Mouse (Mus musculus): Measurements from ENCODE around the gene Slc37a2. TPM values are rescaled to one million over a fixed set of nuclear protein-coding genes. Genes with fewer than 3 reads are reported as not detected.

The Slc37a2 gene
- total RNA-seq, 2 experiments from 2014 or later = 1.8 to 1.9 TPM

GRCm38 (mm10) chr9:37229880-37230325, 25.6 kb downstream of the Slc37a2 start:
- DNase-seq (ENCODE audit: extremely low spot score in 1 of 2, low spot score in 2 of 2) = peak; percentile 65 to 72
- intact Hi-C loops (cut with DNase I) = loop anchor here (5.0 kb wide), 3 partner anchors 53 to 338 kb away; no protein-coding TSS in a partner anchor

- no peak for DNase-seq (ENCODE audit: extremely low spot score in 1 of 2, low spot score in 2 of 2)
- intact Hi-C loops (cut with DNase I) = no loop called here
Measured at GRCm38 (mm10) chr9:37225581-37225980, 30.0 kb downstream of the Slc37a2 start.

GRCm38 (mm10) chr9:37220755-37221154, 34.8 kb downstream of the Slc37a2 start:
- no peak for DNase-seq (ENCODE audit: extremely low spot score in 1 of 2, low spot score in 2 of 2)
- intact Hi-C loops (cut with DNase I) = no loop called here

- intact Hi-C loops (cut with DNase I) = loop anchor here (5.0 kb wide), 1 partner anchor 32 kb away; no protein-coding TSS in a partner anchor
- DNase-seq (ENCODE audit: extremely low spot score in 1 of 2, low spot score in 2 of 2) = no peak
Measured at GRCm38 (mm10) chr9:37214327-37215060, 41.0 kb downstream of the Slc37a2 start.

- DNase-seq (ENCODE audit: extremely low spot score in 1 of 2, low spot score in 2 of 2) = peak in 1 of 2 experiments; percentile 29
- intact Hi-C loops (cut with DNase I) = no loop called here
Measured at GRCm38 (mm10) chr9:37213060-37213738, 42.3 kb downstream of the Slc37a2 start.

- intact Hi-C loops (cut with DNase I) = no loop called here
- peak; percentile 93 to 97 for DNase-seq (ENCODE audit: extremely low spot score in 1 of 2, low spot score in 2 of 2)
Measured at GRCm38 (mm10) chr9:37207929-37208411, 47.6 kb downstream of the Slc37a2 start, which contains the start of gene Tmem218. TSS of gene Tmem218 (plus strand) at chr9:37208223.

GRCm38 (mm10) chr9:37203884-37204283, 51.7 kb downstream of the Slc37a2 start:
- no peak for DNase-seq (ENCODE audit: extremely low spot score in 1 of 2, low spot score in 2 of 2)
- intact Hi-C loops (cut with DNase I) = no loop called here

GRCm38 (mm10) chr9:37200414-37200813, 55.1 kb downstream of the Slc37a2 start:
- intact Hi-C loops (cut with DNase I) = no loop called here

GRCm38 (mm10) chr9:37197067-37197466, 58.5 kb downstream of the Slc37a2 start:
- intact Hi-C loops (cut with DNase I) = no loop called here
- no peak for DNase-seq (ENCODE audit: extremely low spot score in 1 of 2, low spot score in 2 of 2)

More at GRCm38 (mm10) chr9:37200414-37200813, 55.1 kb downstream of the Slc37a2 start:
- no peak for DNase-seq (ENCODE audit: extremely low spot score in 1 of 2, low spot score in 2 of 2)

- DNase-seq (ENCODE audit: extremely low spot score in 1 of 2, low spot score in 2 of 2) = no peak
- intact Hi-C loops (cut with DNase I) = no loop called here
Measured at GRCm38 (mm10) chr9:37188024-37188423, 67.5 kb downstream of the Slc37a2 start.

GRCm38 (mm10) chr9:37187407-37187806, 68.1 kb downstream of the Slc37a2 start:
- no peak for DNase-seq (ENCODE audit: extremely low spot score in 1 of 2, low spot score in 2 of 2)
- intact Hi-C loops (cut with DNase I) = no loop called here

- intact Hi-C loops (cut with DNase I) = loop anchor here (5.0 kb wide), 1 partner anchor 34 kb away; no protein-coding TSS in a partner anchor
- DNase-seq (ENCODE audit: extremely low spot score in 1 of 2, low spot score in 2 of 2) = no peak
Measured at GRCm38 (mm10) chr9:37183176-37183575, 72.4 kb downstream of the Slc37a2 start.

GRCm38 (mm10) chr9:37181596-37181995, 73.9 kb downstream of the Slc37a2 start:
- intact Hi-C loops (cut with DNase I) = loop anchor here (5.0 kb wide), 1 partner anchor 36 kb away; no protein-coding TSS in a partner anchor
- no peak for DNase-seq (ENCODE audit: extremely low spot score in 1 of 2, low spot score in 2 of 2)

GRCm38 (mm10) chr9:37179596-37179995, 75.9 kb downstream of the Slc37a2 start:
- intact Hi-C loops (cut with DNase I) = loop anchor here (5.0 to 10.0 kb wide), 2 partner anchors 53 to 145 kb away; no protein-coding TSS in a partner anchor
- DNase-seq (ENCODE audit: extremely low spot score in 1 of 2, low spot score in 2 of 2) = no peak

GRCm38 (mm10) chr9:37178911-37179310, 76.6 kb downstream of the Slc37a2 start:
- DNase-seq (ENCODE audit: extremely low spot score in 1 of 2, low spot score in 2 of 2) = peak; percentile 62 to 73
- intact Hi-C loops (cut with DNase I) = loop anchor here (5.0 to 10.0 kb wide), 2 partner anchors 53 to 146 kb away; no protein-coding TSS in a partner anchor

Other genes starting within 250 kb of the Slc37a2 start
- gene Pknox2, start 108.3 kb downstream of the Slc37a2 start, total RNA-seq (2021) = 10 to 100 TPM; 72.9 to 75.7 TPM
- 1 to 10 TPM; 8.7 to 9.7 TPM for gene Tmem218, start 47.5 kb downstream of the Slc37a2 start, total RNA-seq (2021)
- gene Ccdc15, start 92.7 kb upstream of the Slc37a2 start, total RNA-seq (2021) = 1 to 10 TPM; 2.3 to 3.3 TPM
- gene Hepacam, start 111.6 kb upstream of the Slc37a2 start, total RNA-seq (2021) = 10 to 100 TPM; 41.1 to 45.7 TPM
- gene Robo4, start 146.2 kb upstream of the Slc37a2 start, total RNA-seq (2021) = 1 to 10 TPM; 6.4 to 8.3 TPM
- 10 to 100 TPM; 24.8 to 27.4 TPM for gene Robo3, start 177.5 kb upstream of the Slc37a2 start, total RNA-seq (2021)
- 10 to 100 TPM; 21.8 to 24.6 TPM for gene Msantd2, start 233.6 kb upstream of the Slc37a2 start, total RNA-seq (2021)

Measured in left cerebral cortex, postnatal 10 days (tissue).